Mouse (Mus musculus): ENCODE measurements at regions not wholly inside any gene's neighbourhood (a gene's known extent, or its start where the extent isn't known, plus 50 kb on each side); places are given as distances from the start of the nearest gene placed in this dataset.

DNA sequence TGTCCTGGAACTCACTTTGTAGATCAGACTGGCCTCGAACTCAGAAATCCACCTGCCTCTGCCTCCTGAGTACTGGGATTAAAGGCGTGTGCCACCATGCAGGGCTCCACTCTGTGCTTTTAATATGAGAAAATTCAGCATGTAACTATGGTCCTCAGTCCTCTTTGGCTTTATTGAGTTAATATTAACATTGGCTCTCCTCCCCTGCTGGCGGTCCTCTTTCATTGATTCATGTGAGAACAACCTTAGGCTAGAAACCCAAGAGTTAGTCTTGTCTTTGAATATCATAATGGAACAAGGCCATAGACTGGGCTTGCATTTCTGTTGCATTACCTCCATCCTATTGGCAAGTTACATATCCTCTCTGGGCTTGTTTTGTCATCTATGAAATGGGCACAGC, 216.1 kb upstream of the Gmds start:
- Histone ChIP-seq H3K9ac (ENCODE audit: low read depth, poor library complexity, severe bottlenecking) (no peak overlapping the region), H3K36me3 (ENCODE audit: control insufficient read depth, insufficient read depth, low read length, poor library complexity, severe bottlenecking) (no peaks in the 10 kb centered on the region), H3K4me1 (ENCODE audit: control insufficient read depth, insufficient read depth, low read length) (no peaks in the 10 kb centered on the region), H3K9me3 (replicated peaks; ENCODE audit: control insufficient read depth, insufficient read depth, low read length, poor library complexity, severe bottlenecking) (no peaks in the 10 kb centered on the region), H3K27ac (ENCODE audit: insufficient read depth, low read length) (no peak overlapping the region), H3K27me3 (ENCODE audit: control insufficient read depth, insufficient read depth, low read length, poor library complexity, severe bottlenecking) (no peaks in the 10 kb centered on the region), H3K4me3 (ENCODE audit: low read depth, low read length) (no peak overlapping the region)
- TF ChIP-seq EP300 (IDR thresholded peaks at IDR 0.05; ENCODE audit: insufficient read depth, low read depth, low read length) = no peak
- no peak for TF ChIP-seq CTCF (IDR thresholded peaks at IDR 0.05; ENCODE audit: low read depth, low read length)
- TF ChIP-seq POLR2A (IDR thresholded peaks at IDR 0.05; ENCODE audit: insufficient read depth, low read length) = no peak

DNA sequence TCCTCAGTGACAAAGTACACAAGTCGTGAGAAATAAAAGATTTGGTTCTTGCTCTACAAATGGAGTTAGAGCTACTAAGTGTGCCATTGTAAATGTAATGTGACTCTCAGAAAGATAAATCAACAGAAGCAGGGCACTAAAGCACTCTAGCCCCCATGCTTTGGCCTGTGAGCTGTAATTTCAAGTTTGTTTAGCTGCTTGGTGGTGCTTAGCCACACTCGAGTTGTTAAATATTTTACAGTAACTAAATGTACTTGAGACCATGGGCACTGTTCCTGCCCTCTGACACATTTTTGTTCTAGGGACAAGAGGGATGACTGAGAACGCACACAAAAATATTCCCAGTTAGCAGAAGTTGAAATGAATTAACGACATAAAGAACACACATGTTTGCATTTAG, 214.6 kb upstream of the Gmds start:
- H3K27ac ChIP-seq (ENCODE audit: insufficient read depth, low read length) = no peak overlapping the region
- no peak for TF ChIP-seq POLR2A (IDR thresholded peaks at IDR 0.05; ENCODE audit: insufficient read depth, low read length)
- no peak for TF ChIP-seq EP300 (IDR thresholded peaks at IDR 0.05; ENCODE audit: insufficient read depth, low read depth, low read length)
- TF ChIP-seq CTCF (IDR thresholded peaks at IDR 0.05; ENCODE audit: low read depth, low read length) = no peak
- no peaks in the 10 kb centered on the region for H3K4me1 ChIP-seq (ENCODE audit: control insufficient read depth, insufficient read depth, low read length)
- H3K4me3 ChIP-seq (ENCODE audit: low read depth, low read length) = no peak overlapping the region
- H3K9me3 ChIP-seq (replicated peaks; ENCODE audit: control insufficient read depth, insufficient read depth, low read length, poor library complexity, severe bottlenecking) = no peaks in the 10 kb centered on the region
- no peak overlapping the region for H3K9ac ChIP-seq (ENCODE audit: low read depth, poor library complexity, severe bottlenecking)
- H3K36me3 ChIP-seq (ENCODE audit: control insufficient read depth, insufficient read depth, low read length, poor library complexity, severe bottlenecking) = no peaks in the 10 kb centered on the region
- no peaks in the 10 kb centered on the region for H3K27me3 ChIP-seq (ENCODE audit: control insufficient read depth, insufficient read depth, low read length, poor library complexity, severe bottlenecking)

DNA sequence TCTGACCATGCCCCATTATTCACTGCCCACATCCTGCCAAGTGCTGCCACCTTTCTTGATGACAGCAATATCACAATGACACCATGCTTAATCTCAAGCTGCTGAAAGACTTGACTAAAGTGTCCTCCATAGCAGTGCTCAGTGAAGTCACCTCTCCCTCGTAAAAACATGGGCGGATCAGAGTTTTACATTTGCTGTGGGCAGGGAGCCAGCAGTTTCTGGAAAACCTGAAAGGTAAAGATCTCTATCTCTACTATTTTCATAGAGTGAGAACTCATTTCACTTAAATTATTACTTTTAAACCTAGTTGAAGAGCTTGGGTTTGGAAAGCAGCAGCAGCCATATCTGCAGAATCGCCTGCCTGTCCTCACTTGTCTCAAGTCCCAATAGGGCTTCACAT, 211.6 kb upstream of the Gmds start:
- no peaks in the 10 kb centered on the region for H3K9me3 ChIP-seq (replicated peaks; ENCODE audit: control insufficient read depth, insufficient read depth, low read length, poor library complexity, severe bottlenecking)
- H3K36me3 ChIP-seq (ENCODE audit: control insufficient read depth, insufficient read depth, low read length, poor library complexity, severe bottlenecking) = no peaks in the 10 kb centered on the region
- H3K4me1 ChIP-seq (ENCODE audit: control insufficient read depth, insufficient read depth, low read length) = no peaks in the 10 kb centered on the region
- H3K27me3 ChIP-seq (ENCODE audit: control insufficient read depth, insufficient read depth, low read length, poor library complexity, severe bottlenecking) = no peaks in the 10 kb centered on the region
- no peak for TF ChIP-seq CTCF (IDR thresholded peaks at IDR 0.05; ENCODE audit: low read depth, low read length)
- TF ChIP-seq EP300 (IDR thresholded peaks at IDR 0.05; ENCODE audit: insufficient read depth, low read depth, low read length) = no peak
- TF ChIP-seq POLR2A (IDR thresholded peaks at IDR 0.05; ENCODE audit: insufficient read depth, low read length) = no peak
- H3K9ac ChIP-seq (ENCODE audit: low read depth, poor library complexity, severe bottlenecking) = no peak overlapping the region
- H3K27ac ChIP-seq (ENCODE audit: insufficient read depth, low read length) = no peak overlapping the region
- H3K4me3 ChIP-seq (ENCODE audit: low read depth, low read length) = no peak overlapping the region

DNA sequence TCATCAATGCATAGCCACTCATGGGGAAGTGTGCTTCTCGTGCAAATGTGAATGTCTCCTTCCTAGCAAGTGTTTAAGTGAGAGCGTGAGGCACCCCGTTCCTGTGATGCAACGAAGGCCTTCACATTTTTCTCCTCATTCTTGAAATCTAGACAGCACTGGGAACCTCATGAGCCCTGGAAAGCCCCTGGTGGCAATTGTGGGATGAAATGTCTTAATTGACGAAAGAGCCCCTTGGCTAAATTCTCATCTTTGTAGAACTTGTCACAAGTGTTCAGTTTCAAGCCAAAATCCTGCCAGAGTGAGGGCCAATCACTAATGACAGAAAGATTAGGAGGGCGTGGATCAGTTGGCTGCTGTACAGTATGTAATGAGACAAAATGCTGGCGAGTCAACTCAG, 208.6 kb upstream of the Gmds start:
- Histone ChIP-seq H3K4me1 (ENCODE audit: control insufficient read depth, insufficient read depth, low read length) (no peaks in the 10 kb centered on the region), H3K27ac (ENCODE audit: insufficient read depth, low read length) (no peak overlapping the region), H3K4me3 (ENCODE audit: low read depth, low read length) (no peak overlapping the region), H3K9ac (ENCODE audit: low read depth, poor library complexity, severe bottlenecking) (no peak overlapping the region), H3K27me3 (ENCODE audit: control insufficient read depth, insufficient read depth, low read length, poor library complexity, severe bottlenecking) (no peaks in the 10 kb centered on the region), H3K9me3 (replicated peaks; ENCODE audit: control insufficient read depth, insufficient read depth, low read length, poor library complexity, severe bottlenecking) (no peaks in the 10 kb centered on the region), H3K36me3 (ENCODE audit: control insufficient read depth, insufficient read depth, low read length, poor library complexity, severe bottlenecking) (no peaks in the 10 kb centered on the region)
- TF ChIP-seq EP300 (IDR thresholded peaks at IDR 0.05; ENCODE audit: insufficient read depth, low read depth, low read length) (no peak), CTCF (IDR thresholded peaks at IDR 0.05; ENCODE audit: low read depth, low read length) (no peak), POLR2A (IDR thresholded peaks at IDR 0.05; ENCODE audit: insufficient read depth, low read length) (no peak)

DNA sequence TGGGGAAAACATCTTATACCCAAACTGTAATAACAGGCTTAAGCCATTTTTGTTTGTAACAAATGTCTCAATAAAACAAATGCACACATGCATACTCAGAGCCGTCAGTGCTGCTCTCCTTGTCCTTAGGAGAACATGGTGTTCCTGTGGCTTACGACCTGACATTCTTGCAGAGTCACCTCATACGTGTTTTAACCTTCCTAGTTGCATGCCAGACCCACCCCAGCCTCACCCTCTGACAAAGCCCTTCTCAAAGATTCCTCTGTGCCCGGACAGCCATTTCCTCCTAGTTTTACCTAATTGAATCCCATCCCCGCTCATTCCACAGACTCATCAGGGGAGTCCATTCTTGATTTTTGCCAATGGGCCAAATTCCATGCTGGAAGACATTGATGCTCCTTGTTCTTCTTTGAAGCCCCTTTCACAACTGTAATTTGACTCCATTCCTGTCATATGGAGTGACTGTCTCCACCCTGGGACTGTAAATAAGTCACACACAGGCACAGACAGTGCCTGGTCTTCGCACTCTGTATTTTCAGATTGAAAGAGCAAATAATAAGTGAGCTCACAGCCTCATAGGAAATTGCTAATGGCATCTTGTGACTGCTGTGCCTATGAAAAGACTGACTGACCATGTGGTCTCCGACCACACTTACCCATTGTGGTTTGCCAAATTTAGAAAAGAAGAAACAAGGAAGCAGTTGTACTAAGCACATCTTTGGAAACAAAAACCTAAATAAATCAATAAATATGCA, 206.6 kb upstream of the Gmds start:
- no peaks in the 10 kb centered on the region for H3K36me3 ChIP-seq (ENCODE audit: control insufficient read depth, insufficient read depth, low read length, poor library complexity, severe bottlenecking)
- TF ChIP-seq POLR2A (IDR thresholded peaks at IDR 0.05; ENCODE audit: insufficient read depth, low read length) (no peak), EP300 (IDR thresholded peaks at IDR 0.05; ENCODE audit: insufficient read depth, low read depth, low read length) (no peak), CTCF (IDR thresholded peaks at IDR 0.05; ENCODE audit: low read depth, low read length) (no peak)
- no peak overlapping the region for H3K27ac ChIP-seq (ENCODE audit: insufficient read depth, low read length)

DNA sequence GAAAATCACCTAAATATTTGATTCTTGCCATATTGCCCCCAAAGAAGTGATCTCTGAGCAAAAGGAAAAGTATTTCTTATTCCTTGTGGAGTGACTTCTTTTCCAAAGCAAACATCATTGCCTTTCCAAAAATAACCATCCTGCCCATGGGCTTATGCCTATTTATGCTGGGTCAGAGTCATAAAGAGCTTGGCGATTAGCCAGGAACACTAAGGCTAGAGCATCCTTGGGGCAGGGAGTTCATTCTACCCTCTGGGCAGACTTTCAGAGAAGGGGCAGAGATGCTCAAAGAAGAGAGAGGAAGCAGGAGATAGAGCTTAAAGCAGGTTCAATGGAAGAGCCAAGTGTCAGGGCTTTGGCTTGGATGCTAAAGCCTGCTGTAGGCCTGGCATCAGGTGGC, 203.1 kb upstream of the Gmds start:
- no peak overlapping the region for H3K4me3 ChIP-seq (ENCODE audit: low read depth, low read length)
- no peaks in the 10 kb centered on the region for H3K4me1 ChIP-seq (ENCODE audit: control insufficient read depth, insufficient read depth, low read length)
- H3K27ac ChIP-seq (ENCODE audit: insufficient read depth, low read length) = no peak overlapping the region
- H3K27me3 ChIP-seq (ENCODE audit: control insufficient read depth, insufficient read depth, low read length, poor library complexity, severe bottlenecking) = no peaks in the 10 kb centered on the region
- H3K36me3 ChIP-seq (ENCODE audit: control insufficient read depth, insufficient read depth, low read length, poor library complexity, severe bottlenecking) = no peaks in the 10 kb centered on the region
- TF ChIP-seq EP300 (IDR thresholded peaks at IDR 0.05; ENCODE audit: insufficient read depth, low read depth, low read length) = no peak
- TF ChIP-seq POLR2A (IDR thresholded peaks at IDR 0.05; ENCODE audit: insufficient read depth, low read length) = no peak
- no peak for TF ChIP-seq CTCF (IDR thresholded peaks at IDR 0.05; ENCODE audit: low read depth, low read length)
- H3K9ac ChIP-seq (ENCODE audit: low read depth, poor library complexity, severe bottlenecking) = no peak overlapping the region
- no peaks in the 10 kb centered on the region for H3K9me3 ChIP-seq (replicated peaks; ENCODE audit: control insufficient read depth, insufficient read depth, low read length, poor library complexity, severe bottlenecking)

More for the DNA sequence above, 206.6 kb upstream of the Gmds start:
- H3K4me1 ChIP-seq (ENCODE audit: control insufficient read depth, insufficient read depth, low read length) = no peaks in the 10 kb centered on the region
- H3K9me3 ChIP-seq (replicated peaks; ENCODE audit: control insufficient read depth, insufficient read depth, low read length, poor library complexity, severe bottlenecking) = no peaks in the 10 kb centered on the region
- H3K4me3 ChIP-seq (ENCODE audit: low read depth, low read length) = no peak overlapping the region
- H3K9ac ChIP-seq (ENCODE audit: low read depth, poor library complexity, severe bottlenecking) = no peak overlapping the region
- no peaks in the 10 kb centered on the region for H3K27me3 ChIP-seq (ENCODE audit: control insufficient read depth, insufficient read depth, low read length, poor library complexity, severe bottlenecking)

All from ES-Bruce4 (cell line).